ENCODE assay signal across 8 mouse cellular contexts in genomic region chr11:69365722-69366121, GRCm38 (mm10). TPM values are rescaled to one million over a fixed set of nuclear protein-coding genes. Genes with fewer than 3 reads are reported as not detected.
DNase-seq lines count a peak whose midpoint lies in the region; ATAC-seq and TF ChIP-seq lines count a peak whose summit lies in the region.

No protein-coding gene starts in this region.

- ATAC-seq in megakaryocyte, adult 5-6 weeks (ENCODE audit: poor library complexity, severe bottlenecking), result no peak
- no peak for ATAC-seq in limb, embryonic 11.5 days (ENCODE audit: insufficient number of reproducible peaks, low FRiP score, low TSS enrichment, low read depth)
- ATAC-seq in neural tube, embryonic 11.5 days (ENCODE audit: insufficient read depth, low FRiP score, low TSS enrichment), result no peak

- peak overlapping the region; percentile 98 for H3K27ac ChIP-seq in embryonic fibroblast, embryonic 13.5 days (ENCODE audit: insufficient read depth, low read length)
- peak overlapping the region; percentile 97 for H3K27ac ChIP-seq in limb, embryonic 11.5 days (replicated peaks; ENCODE audit: low read depth, low read length)
- peak overlapping the region; percentile 100 for H3K27ac ChIP-seq in neural tube, embryonic 11.5 days (ENCODE audit: low read depth, low read length)

- peaks cover 43% of the 10 kb centered on the region for H3K4me1 ChIP-seq in megakaryocyte, embryonic 14.5 days
- H3K4me1 ChIP-seq in embryonic fibroblast, embryonic 13.5 days (ENCODE audit: control insufficient read depth, insufficient read depth, low read length), result peaks cover 18% of the 10 kb centered on the region
- peaks cover 23% of the 10 kb centered on the region for H3K4me1 ChIP-seq in limb, embryonic 11.5 days (ENCODE audit: control insufficient read depth, insufficient read depth, low read length)
- peaks cover 33% of the 10 kb centered on the region for H3K4me1 ChIP-seq in neural tube, embryonic 11.5 days (ENCODE audit: control insufficient read depth, insufficient read depth, low read length)

- no peak for TF ChIP-seq CTCF in embryonic fibroblast, embryonic 13.5 days (IDR thresholded peaks at IDR 0.05; ENCODE audit: borderline replicate concordance, insufficient read depth, low read length)

- peak overlapping the region; percentile 61 for H3K9ac ChIP-seq in limb, embryonic 11.5 days (ENCODE audit: low read length)
- H3K9ac ChIP-seq in neural tube, embryonic 11.5 days (ENCODE audit: low read length), result peak overlapping the region; percentile 55

- peak overlapping the region; percentile 94 for H3K4me2 ChIP-seq in limb, embryonic 11.5 days (ENCODE audit: low read depth, severe bottlenecking)
- peak overlapping the region; percentile 84 for H3K4me2 ChIP-seq in neural tube, embryonic 11.5 days (ENCODE audit: low read depth)

- H3K4me3 ChIP-seq in megakaryocyte, embryonic 14.5 days (replicated peaks), result peak overlapping the region; percentile 93
- peak overlapping the region; percentile 40 for H3K4me3 ChIP-seq in embryonic fibroblast, embryonic 13.5 days (ENCODE audit: insufficient read depth, low read length)
- peak overlapping the region; percentile 87 for H3K4me3 ChIP-seq in limb, embryonic 11.5 days (ENCODE audit: low read depth, low read length)
- peak overlapping the region; percentile 96 for H3K4me3 ChIP-seq in neural tube, embryonic 11.5 days (ENCODE audit: low read depth, low read length)

- 0 out of 2 replicates have a peak, but pooled peaks cover 2% of the 10 kb centered on the region for H3K9me3 ChIP-seq in megakaryocyte, embryonic 14.5 days
- H3K9me3 ChIP-seq in limb, embryonic 11.5 days (ENCODE audit: control insufficient read depth, low read length), result no peaks in the 10 kb centered on the region
- no peaks in the 10 kb centered on the region for H3K9me3 ChIP-seq in neural tube, embryonic 11.5 days (ENCODE audit: control insufficient read depth, low read length)

- 18% methylated on average over 6 of the region's 6 CpGs for WGBS in limb, embryonic 11.5 days
- 26% methylated on average over 6 of the region's 6 CpGs for WGBS in neural tube, embryonic 11.5 days

- intact Hi-C loops in left cerebral cortex, postnatal 10 days (cut with DNase I), result loop anchor here (5.0 kb wide), 1 partner anchor 33 kb away; no protein-coding TSS in a partner anchor
- intact Hi-C loops in left cerebral cortex, postnatal 25 days (cut with DNase I), result loop anchor here (2.0 to 5.0 kb wide), 3 partner anchors 43 to 268 kb away; partner anchors contain the start of genes Cntrob, Per1 and Trappc1

- no peaks in the 10 kb centered on the region for H3K36me3 ChIP-seq in megakaryocyte, embryonic 14.5 days (replicated peaks; ENCODE audit: low read length)
- H3K36me3 ChIP-seq in limb, embryonic 11.5 days (ENCODE audit: control insufficient read depth, insufficient read depth, low read length), result peaks cover 10% of the 10 kb centered on the region
- H3K36me3 ChIP-seq in neural tube, embryonic 11.5 days (ENCODE audit: control insufficient read depth, insufficient read depth, low read length), result peaks cover 17% of the 10 kb centered on the region

- peaks cover 79% of the 10 kb centered on the region for H3K27me3 ChIP-seq in megakaryocyte, embryonic 14.5 days (replicated peaks)
- no peaks in the 10 kb centered on the region for H3K27me3 ChIP-seq in limb, embryonic 11.5 days (ENCODE audit: control insufficient read depth, insufficient read depth, low read length)
- H3K27me3 ChIP-seq in neural tube, embryonic 11.5 days (ENCODE audit: control insufficient read depth, insufficient read depth, low read length), result no peaks in the 10 kb centered on the region

- no peak for TF ChIP-seq POLR2A in embryonic fibroblast, embryonic 13.5 days (IDR thresholded peaks at IDR 0.05; ENCODE audit: low read depth, low read length)

- DNase-seq in limb, embryonic 11.5 days (ENCODE audit: low spot score), result no peak
- DNase-seq in neural tube, embryonic 11.5 days (ENCODE audit: low spot score), result no peak
- DNase-seq in left cerebral cortex, postnatal 10 days (ENCODE audit: extremely low spot score in 1 of 2, low spot score in 2 of 2), result no peak
- no peak for DNase-seq in kidney, adult 18-20 months
- no peak for DNase-seq in left cerebral cortex, postnatal 25 days (ENCODE audit: low spot score in 2 of 2)

RNA-seq across cellular contexts. Expression of gene Chd3, which starts 3.5 kb away (rescaled TPM):
- 14.5 and 29.7 TPM in 2 replicates for polyA plus RNA-seq in megakaryocyte, embryonic 14.5 days (2012; ENCODE audit: insufficient read depth, low replicate concordance)
- total RNA-seq in megakaryocyte, adult 5-6 weeks (2015), result 13.6 and 13.9 TPM in 2 replicates
- total RNA-seq in megakaryocyte, adult 5-6 weeks (2017), result 17.1 and 19.8 TPM in 2 replicates
- 175 and 199 TPM in 2 replicates for polyA plus RNA-seq in embryonic fibroblast, embryonic 13.5 days (2011; ENCODE audit: insufficient read length, low read depth, missing spikeins)
- polyA plus RNA-seq in limb, embryonic 11.5 days (2014; fragmentation: Nextera tagmentation; extraction: Ambion mirVana), result 58.6 and 68.0 TPM in 2 replicates
- 57.3 and 60.1 TPM in 2 replicates for polyA plus RNA-seq in neural tube, embryonic 11.5 days (2014; fragmentation: Nextera tagmentation; extraction: Ambion mirVana)
- 100 to 1,000 TPM; 525 to 527 TPM for total RNA-seq in left cerebral cortex, postnatal 10 days (2021)
- 100 to 1,000 TPM; 449 to 474 TPM for total RNA-seq in left cerebral cortex, postnatal 25 days (2021)

RNA-seq across cellular contexts. Expression of gene Rnf227, which starts 25.5 kb away (rescaled TPM):
- not detected in 2 replicates for polyA plus RNA-seq in megakaryocyte, embryonic 14.5 days (2012; ENCODE audit: insufficient read depth, low replicate concordance)
- total RNA-seq in megakaryocyte, adult 5-6 weeks (2015), result 3.7 and 8.1 TPM in 2 replicates
- 7.2 and 8.7 TPM in 2 replicates for total RNA-seq in megakaryocyte, adult 5-6 weeks (2017)
- polyA plus RNA-seq in embryonic fibroblast, embryonic 13.5 days (2011; ENCODE audit: insufficient read length, low read depth, missing spikeins), result 1.7 and 4.4 TPM in 2 replicates
- polyA plus RNA-seq in limb, embryonic 11.5 days (2014; fragmentation: Nextera tagmentation; extraction: Ambion mirVana), result 25.0 and 28.5 TPM in 2 replicates
- polyA plus RNA-seq in neural tube, embryonic 11.5 days (2014; fragmentation: Nextera tagmentation; extraction: Ambion mirVana), result 27.8 and 28.8 TPM in 2 replicates
- total RNA-seq in left cerebral cortex, postnatal 10 days (2021), result 10 to 100 TPM; 74.8 to 82.8 TPM
- 100 to 1,000 TPM; 141 to 143 TPM for total RNA-seq in left cerebral cortex, postnatal 25 days (2021)

RNA-seq across cellular contexts. Expression of gene Naa38, which starts 29.6 kb away (rescaled TPM):
- 33.8 and 159 TPM in 2 replicates for polyA plus RNA-seq in megakaryocyte, embryonic 14.5 days (2012; ENCODE audit: insufficient read depth, low replicate concordance)
- total RNA-seq in megakaryocyte, adult 5-6 weeks (2015), result 90.6 and 105 TPM in 2 replicates
- 147 and 161 TPM in 2 replicates for total RNA-seq in megakaryocyte, adult 5-6 weeks (2017)
- polyA plus RNA-seq in embryonic fibroblast, embryonic 13.5 days (2011; ENCODE audit: insufficient read length, low read depth, missing spikeins), result 75.6 and 81.1 TPM in 2 replicates
- polyA plus RNA-seq in limb, embryonic 11.5 days (2014; fragmentation: Nextera tagmentation; extraction: Ambion mirVana), result 129 and 141 TPM in 2 replicates
- 125 and 129 TPM in 2 replicates for polyA plus RNA-seq in neural tube, embryonic 11.5 days (2014; fragmentation: Nextera tagmentation; extraction: Ambion mirVana)
- 10 to 100 TPM; 84.2 to 85.7 TPM for total RNA-seq in left cerebral cortex, postnatal 10 days (2021)
- total RNA-seq in left cerebral cortex, postnatal 25 days (2021), result 100 to 1,000 TPM; 105 to 109 TPM

RNA-seq across cellular contexts. Expression of gene Cyb5d1, which starts 29.7 kb away (rescaled TPM):
- polyA plus RNA-seq in megakaryocyte, embryonic 14.5 days (2012; ENCODE audit: insufficient read depth, low replicate concordance), result 0.25 and 2.4 TPM in 2 replicates
- 11.6 and 15.3 TPM in 2 replicates for total RNA-seq in megakaryocyte, adult 5-6 weeks (2015)
- 24.0 and 28.1 TPM in 2 replicates for total RNA-seq in megakaryocyte, adult 5-6 weeks (2017)
- 51.0 and 51.7 TPM in 2 replicates for polyA plus RNA-seq in embryonic fibroblast, embryonic 13.5 days (2011; ENCODE audit: insufficient read length, low read depth, missing spikeins)
- polyA plus RNA-seq in limb, embryonic 11.5 days (2014; fragmentation: Nextera tagmentation; extraction: Ambion mirVana), result 29.2 and 37.0 TPM in 2 replicates
- 44.7 and 48.4 TPM in 2 replicates for polyA plus RNA-seq in neural tube, embryonic 11.5 days (2014; fragmentation: Nextera tagmentation; extraction: Ambion mirVana)
- total RNA-seq in left cerebral cortex, postnatal 10 days (2021), result 10 to 100 TPM; 37.9 to 39.8 TPM
- 10 to 100 TPM; 35.9 to 41.3 TPM for total RNA-seq in left cerebral cortex, postnatal 25 days (2021)

RNA-seq across cellular contexts. Expression of gene Tmem88, which starts 32.3 kb away (rescaled TPM):
- 0.35 TPM in 1 of 2 replicates, not detected in the other for polyA plus RNA-seq in megakaryocyte, embryonic 14.5 days (2012; ENCODE audit: insufficient read depth, low replicate concordance)
- total RNA-seq in megakaryocyte, adult 5-6 weeks (2015), result 0.14 TPM in 1 of 2 replicates, not detected in the other
- total RNA-seq in megakaryocyte, adult 5-6 weeks (2017), result 0.18 TPM in 1 of 2 replicates, not detected in the other
- polyA plus RNA-seq in embryonic fibroblast, embryonic 13.5 days (2011; ENCODE audit: insufficient read length, low read depth, missing spikeins), result 9.1 and 10.3 TPM in 2 replicates
- 22.7 and 23.6 TPM in 2 replicates for polyA plus RNA-seq in limb, embryonic 11.5 days (2014; fragmentation: Nextera tagmentation; extraction: Ambion mirVana)
- polyA plus RNA-seq in neural tube, embryonic 11.5 days (2014; fragmentation: Nextera tagmentation; extraction: Ambion mirVana), result 13.1 and 17.2 TPM in 2 replicates
- total RNA-seq in left cerebral cortex, postnatal 10 days (2021), result 1 to 10 TPM; 2.8 to 3.0 TPM
- total RNA-seq in left cerebral cortex, postnatal 25 days (2021), result 1 to 10 TPM; 3.6 to 3.8 TPM

Comparison
In these comparisons a context has a peak if more than half of its experiments do, and no peak if none do; other contexts are left out.
1. H3K4me3 ChIP-seq: peak in every context shown above with its lines; median percentile 96 in neural tube, embryonic 11.5 days; 93 in megakaryocyte, embryonic 14.5 days; 87 in limb, embryonic 11.5 days; 40 in embryonic fibroblast, embryonic 13.5 days.